Mouse (Mus musculus): ENCODE data around the gene Tmco3.

The Tmco3 gene

GRCm38 (mm10) chr8:13361865-13362264 is 73.9 kb downstream of the Tmco3 start:
- no peak for DNase-seq (ENCODE audit: low read depth, low spot score)
